Mouse (Mus musculus): Measurements from ENCODE around the gene Casq2. TPM values are rescaled to one million over a fixed set of nuclear protein-coding genes. Genes with fewer than 3 reads are reported as not detected.

Gene Casq2
- total and polyA plus RNA-seq, 3 experiments, result not detected

DNA sequence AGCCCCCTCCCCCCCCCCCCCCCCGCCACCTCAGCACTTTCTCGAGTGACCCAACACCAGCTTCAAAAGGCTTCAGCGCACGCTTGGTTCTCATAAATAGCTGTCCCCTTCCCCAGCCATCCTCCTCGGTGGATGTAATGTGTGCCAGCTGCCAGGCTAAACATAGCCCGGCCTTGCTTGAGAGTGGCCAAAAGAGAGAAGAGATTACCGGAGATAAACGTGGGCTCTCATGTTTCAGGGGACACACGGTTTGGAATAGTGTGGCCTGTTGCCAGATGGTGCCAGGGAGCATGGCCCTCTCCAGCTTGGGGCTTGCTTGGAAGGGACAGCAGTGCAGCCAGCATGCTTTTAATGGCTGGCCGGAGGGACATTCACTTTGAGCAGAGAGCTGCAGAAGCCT, 13.0 kb downstream of the Casq2 start:
- H3K36me3 ChIP-seq (ENCODE audit: control insufficient read depth in 1 of 2, insufficient read depth in 2 of 2, low read length in 2 of 2), result no peaks in the 10 kb centered on the region
- H3K4me1 ChIP-seq (ENCODE audit: control insufficient read depth in 1 of 2, insufficient read depth in 2 of 2, low read length in 2 of 2), result no peaks in the 10 kb centered on the region
- no peak overlapping the region for H3K4me3 ChIP-seq (ENCODE audit: control insufficient read depth in 1 of 2, insufficient read depth in 1 of 2, low read depth in 2 of 2, low read length in 2 of 2)
- TF ChIP-seq KAT2A (conservative IDR thresholded peaks at IDR 0.05; ENCODE audit: low read depth, low read length) (no peak), MAX (IDR thresholded peaks at IDR 0.05; ENCODE audit: low read length) (no peak), BHLHE40 (IDR thresholded peaks at IDR 0.05; ENCODE audit: borderline replicate concordance, low read depth, low read length) (no peak), SMC3 (IDR thresholded peaks at IDR 0.05; ENCODE audit: low read depth, low read length) (no peak), MXI1 (IDR thresholded peaks at IDR 0.05; ENCODE audit: low read depth, low read length) (no peak), CTCF (IDR thresholded peaks at IDR 0.05 in 2 of 3, conservative IDR thresholded peaks at IDR 0.05 in 1 of 3; ENCODE audit: control insufficient read depth in 1 of 3, insufficient read depth in 1 of 3, low read depth in 2 of 3, low read length in 3 of 3, poor library complexity in 1 of 3, severe bottlenecking in 1 of 3) (no peak), EP300 (IDR thresholded peaks at IDR 0.05; ENCODE audit: low read depth in 1 of 2, low read length in 2 of 2) (no peak), ZC3H11A (IDR thresholded peaks at IDR 0.05; ENCODE audit: low read depth, low read length) (no peak)
- no peaks in the 10 kb centered on the region for H3K79me2 ChIP-seq (ENCODE audit: control insufficient read depth, insufficient read depth, low read length, poor library complexity)
- H3K9me3 ChIP-seq (replicated peaks; ENCODE audit: insufficient read depth, low read length), result no peaks in the 10 kb centered on the region
- no peak for DNase-seq (ENCODE audit: low read depth, low spot score)
- no peaks in the 10 kb centered on the region for H3K27me3 ChIP-seq (ENCODE audit: control insufficient read depth in 1 of 2, insufficient read depth in 2 of 2, low read length in 2 of 2)
- H3K9ac ChIP-seq (ENCODE audit: control insufficient read depth, low read depth, low read length, poor library complexity, severe bottlenecking), result no peak overlapping the region
- H3K27ac ChIP-seq (ENCODE audit: control insufficient read depth, low read depth, low read length), result no peak overlapping the region

DNA sequence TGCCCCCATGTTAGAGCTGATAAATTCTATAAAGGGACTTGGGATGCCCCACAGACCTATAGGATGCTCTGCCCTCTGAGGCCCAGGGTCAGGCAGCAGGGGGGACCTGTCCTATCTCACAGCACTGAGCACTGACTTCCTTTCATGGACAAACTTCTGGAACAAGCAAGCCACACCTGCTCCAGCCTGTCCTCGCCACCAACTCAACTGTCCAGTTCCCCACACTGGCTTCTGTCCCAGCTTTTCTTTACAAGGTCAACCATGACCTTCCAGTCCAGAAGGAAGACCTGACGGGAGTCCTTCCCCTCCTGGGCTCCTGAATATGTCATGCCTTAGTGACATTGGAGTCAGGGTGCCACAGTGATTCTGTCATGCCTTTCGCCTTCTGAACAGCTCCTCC, 13.6 kb downstream of the Casq2 start:
- no peaks in the 10 kb centered on the region for H3K27me3 ChIP-seq (ENCODE audit: control insufficient read depth in 1 of 2, insufficient read depth in 2 of 2, low read length in 2 of 2)
- TF ChIP-seq USF1 (IDR thresholded peaks at IDR 0.05; ENCODE audit: low read depth, low read length), result no peak
- TF ChIP-seq CHD1 (IDR thresholded peaks at IDR 0.05; ENCODE audit: low read depth, low read length), result no peak
- TF ChIP-seq TCF12 (IDR thresholded peaks at IDR 0.05; ENCODE audit: low read depth, low read length), result no peak
- TF ChIP-seq POLR2A (IDR thresholded peaks at IDR 0.05; ENCODE audit: control insufficient read depth in 1 of 2, insufficient read depth in 1 of 2, low read depth in 1 of 2, low read length in 2 of 2, poor library complexity in 1 of 2), result no peak
- TF ChIP-seq SIN3A (IDR thresholded peaks at IDR 0.05; ENCODE audit: low read length), result no peak
- no peak for TF ChIP-seq POLR2AphosphoS2 (IDR thresholded peaks at IDR 0.05; ENCODE audit: low read length)
- no peak for TF ChIP-seq CTCF (IDR thresholded peaks at IDR 0.05 in 2 of 3, conservative IDR thresholded peaks at IDR 0.05 in 1 of 3; ENCODE audit: control insufficient read depth in 1 of 3, insufficient read depth in 1 of 3, low read depth in 2 of 3, low read length in 3 of 3, poor library complexity in 1 of 3, severe bottlenecking in 1 of 3)
- TF ChIP-seq E2F4 (IDR thresholded peaks at IDR 0.05; ENCODE audit: borderline replicate concordance, low read depth, low read length), result no peak
- TF ChIP-seq ZC3H11A (IDR thresholded peaks at IDR 0.05; ENCODE audit: low read depth, low read length), result no peak
- no peak for TF ChIP-seq MXI1 (IDR thresholded peaks at IDR 0.05; ENCODE audit: low read depth, low read length)
- TF ChIP-seq RCOR1 (IDR thresholded peaks at IDR 0.05; ENCODE audit: low read depth, low read length), result no peak
- no peak for TF ChIP-seq UBTF (IDR thresholded peaks at IDR 0.05; ENCODE audit: borderline replicate concordance, insufficient read depth, low read depth, low read length)
- no peak for TF ChIP-seq ZKSCAN1 (IDR thresholded peaks at IDR 0.05; ENCODE audit: low read depth, low read length)
- TF ChIP-seq BHLHE40 (IDR thresholded peaks at IDR 0.05; ENCODE audit: borderline replicate concordance, low read depth, low read length), result no peak
- no peak for DNase-seq (ENCODE audit: low read depth, low spot score)
- no peaks in the 10 kb centered on the region for H3K79me2 ChIP-seq (ENCODE audit: control insufficient read depth, insufficient read depth, low read length, poor library complexity)
- no peak overlapping the region for H3K4me3 ChIP-seq (ENCODE audit: control insufficient read depth in 1 of 2, insufficient read depth in 1 of 2, low read depth in 2 of 2, low read length in 2 of 2)
- no peak overlapping the region for H3K27ac ChIP-seq (ENCODE audit: control insufficient read depth, low read depth, low read length)
- H3K9ac ChIP-seq (ENCODE audit: control insufficient read depth, low read depth, low read length, poor library complexity, severe bottlenecking), result no peak overlapping the region
- no peaks in the 10 kb centered on the region for H3K36me3 ChIP-seq (ENCODE audit: control insufficient read depth in 1 of 2, insufficient read depth in 2 of 2, low read length in 2 of 2)
- no peaks in the 10 kb centered on the region for H3K4me1 ChIP-seq (ENCODE audit: control insufficient read depth in 1 of 2, insufficient read depth in 2 of 2, low read length in 2 of 2)
- H3K9me3 ChIP-seq (replicated peaks; ENCODE audit: insufficient read depth, low read length), result no peaks in the 10 kb centered on the region

Data from MEL (cell line).